Mouse (Mus musculus) kidney, adult 10 weeks (tissue): Measurements from ENCODE around the gene Guca2b. TPM values are rescaled to one million over a fixed set of nuclear protein-coding genes. Genes with fewer than 3 reads are reported as not detected.

Experiments used
- polyA plus RNA-seq: library from polyadenylated mRNA; stranded (reverse); fragments of 350-450 nt; fragmentation: Illumina TruSeq; extraction: RNeasy Lipid Tissue Mini Kit (QIAGEN cat#74804); gene quantifications from one replicate; pipeline ENCODE4 v1.2.3, GENCODE M21; 2014; ENCODE audit warnings: low read depth, low replicate concordance

Gene Guca2b
- polyA plus RNA-seq: 94.2 TPM

GRCm38 (mm10) chr4:119658731-119659130 lies at the start of gene Guca2b:
Gene Guca2b, minus strand, starts transcription at chr4:119658954.

GRCm38 (mm10) chr4:119637176-119637845 lies 21.4 kb downstream of the Guca2b start, which contains the start of gene Guca2a:
Gene Guca2a, plus strand, starts transcription at chr4:119637704.

Other genes with a start within 250 kb of the Guca2b start
- gene Ccdc30, start 243.4 kb downstream of the Guca2b start, polyA plus RNA-seq: 4.3 TPM
- 50.2 TPM for gene Ppcs, start 236.5 kb downstream of the Guca2b start, polyA plus RNA-seq
- 2.2 TPM for gene Zmynd12, start 236.1 kb downstream of the Guca2b start, polyA plus RNA-seq
- gene Rimkla, start 166.3 kb downstream of the Guca2b start, polyA plus RNA-seq: 0.93 TPM
- gene Foxj3, start 122.0 kb downstream of the Guca2b start, polyA plus RNA-seq: 47.0 TPM
- gene Frg2f1, start 119.4 kb downstream of the Guca2b start, polyA plus RNA-seq: 6.8 TPM
- gene Guca2a, start 21.2 kb downstream of the Guca2b start, polyA plus RNA-seq: not detected
- 0.65 TPM for gene Hivep3, start 74.8 kb upstream of the Guca2b start, polyA plus RNA-seq